Mouse (Mus musculus) midbrain, embryonic 12.5 days (tissue): ENCODE data around the gene Dock4. TPM values are rescaled to one million over a fixed set of nuclear protein-coding genes. Genes with fewer than 3 reads are reported as not detected.
A peak's percentile ranks its signal among the peaks of the same experiment; 100 is the strongest.

Source experiments
- ATAC-seq: fragments of 200-750 bp; cut with Nextera tagmentation; 2 replicates; pipeline ENCODE4 v1.8.0; 2017; ENCODE audit warnings: low read depth, moderate TSS enrichment, moderate library complexity; ENCODE audit not compliant: low FRiP score
- H3K27ac ChIP-seq: fragments of 300-500 bp; sonication (generic); replicated peaks from 2 replicates; pipeline ENCODE4 v1.5.1; 2016; ENCODE audit warnings: mild to moderate bottlenecking
- H3K27me3 ChIP-seq: fragments of 300-500 bp; sonication (generic); 2 replicates; pipeline ENCODE4 v1.6.1; 2016; ENCODE audit warnings: mild to moderate bottlenecking
- H3K36me3 ChIP-seq: fragments of 300-500 bp; sonication (generic); 2 replicates; pipeline ENCODE4 v1.6.1; 2016
- H3K4me1 ChIP-seq: fragments of 300-500 bp; sonication (generic); 2 replicates; pipeline ENCODE4 v1.6.1; 2016
- H3K4me2 ChIP-seq: fragments of 300-500 bp; sonication (generic); replicated peaks from 2 replicates; pipeline ENCODE4 v1.6.1; 2016; ENCODE audit warnings: mild to moderate bottlenecking, moderate library complexity
- H3K4me3 ChIP-seq: fragments of 300-500 bp; sonication (generic); 2 replicates; pipeline ENCODE4 v1.5.1; 2016; ENCODE audit warnings: mild to moderate bottlenecking
- H3K9ac ChIP-seq: fragments of 300-500 bp; sonication (generic); replicated peaks from 2 replicates; pipeline ENCODE4 v1.6.1; 2016; ENCODE audit warnings: mild to moderate bottlenecking, moderate library complexity
- H3K9me3 ChIP-seq: fragments of 300-500 bp; sonication (generic); 2 replicates; pipeline ENCODE4 v1.6.1; 2016; ENCODE audit warnings: mild to moderate bottlenecking
- WGBS: fragments of 180-500 bp; shearing (Covaris S2); methylation state at CpG from one replicate; pipeline ENCODE4 v1.1.7; 2016; 5-methylcytosine and 5-hydroxymethylcytosine counted together
- polyA plus RNA-seq: library from polyadenylated mRNA; unstranded; fragments of >200 nt; fragmentation: Nextera tagmentation; extraction: Ambion mirVana; gene quantifications from 2 replicates; pipeline ENCODE4 v1.2.1, GENCODE M21; 2016

The Dock4 gene
- polyA plus RNA-seq, 1 experiment from 2014 or later, result 34.2 TPM

DNA sequence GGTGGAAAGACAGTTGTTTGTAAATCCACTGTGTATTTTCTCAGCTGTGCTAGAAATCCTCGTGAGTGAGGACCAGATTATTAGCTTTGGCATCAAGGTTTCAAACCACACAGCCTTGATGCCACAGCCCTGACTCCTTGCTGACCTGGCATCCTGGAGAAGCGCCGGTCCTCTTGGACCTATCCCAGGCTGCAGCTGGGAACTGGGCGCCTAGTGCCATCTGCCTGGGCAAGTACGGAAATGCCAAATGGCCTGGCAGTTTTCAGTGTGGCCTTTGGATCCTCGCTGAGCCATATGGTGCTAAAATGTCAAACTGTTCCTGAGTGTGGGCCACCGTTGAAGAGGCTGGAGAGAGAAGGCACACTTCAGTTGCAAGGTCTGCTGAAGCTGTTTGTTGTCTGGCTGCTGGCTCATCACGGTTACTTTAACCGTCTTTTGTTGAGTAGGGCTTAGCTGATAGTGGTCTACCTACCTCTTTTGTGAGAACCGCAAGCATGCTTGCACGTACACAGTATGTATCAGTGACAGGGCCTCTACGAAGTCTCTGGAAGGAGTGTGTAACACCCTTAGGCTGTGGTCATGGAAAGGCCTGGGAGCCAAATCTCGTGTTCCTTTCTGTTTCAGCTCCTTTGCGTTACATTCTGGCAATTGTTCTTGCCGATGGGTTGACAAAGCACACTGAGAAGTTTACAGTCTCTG is 53.3 kb downstream of the Dock4 start:
- Histone ChIP-seq H3K4me2 (no peak overlapping the region), H3K9ac (no peak overlapping the region), H3K9me3 (no peaks in the 10 kb centered on the region), H3K27me3 (no peaks in the 10 kb centered on the region), H3K27ac (no peak overlapping the region), H3K36me3 (no peaks in the 10 kb centered on the region), H3K4me1 (peaks cover 7% of the 10 kb centered on the region; the same call in 1 of the 2 replicates), H3K4me3 (no peak overlapping the region)
- ATAC-seq, result no peak
- 66% methylated on average over 15 of the region's 15 CpGs for WGBS

DNA sequence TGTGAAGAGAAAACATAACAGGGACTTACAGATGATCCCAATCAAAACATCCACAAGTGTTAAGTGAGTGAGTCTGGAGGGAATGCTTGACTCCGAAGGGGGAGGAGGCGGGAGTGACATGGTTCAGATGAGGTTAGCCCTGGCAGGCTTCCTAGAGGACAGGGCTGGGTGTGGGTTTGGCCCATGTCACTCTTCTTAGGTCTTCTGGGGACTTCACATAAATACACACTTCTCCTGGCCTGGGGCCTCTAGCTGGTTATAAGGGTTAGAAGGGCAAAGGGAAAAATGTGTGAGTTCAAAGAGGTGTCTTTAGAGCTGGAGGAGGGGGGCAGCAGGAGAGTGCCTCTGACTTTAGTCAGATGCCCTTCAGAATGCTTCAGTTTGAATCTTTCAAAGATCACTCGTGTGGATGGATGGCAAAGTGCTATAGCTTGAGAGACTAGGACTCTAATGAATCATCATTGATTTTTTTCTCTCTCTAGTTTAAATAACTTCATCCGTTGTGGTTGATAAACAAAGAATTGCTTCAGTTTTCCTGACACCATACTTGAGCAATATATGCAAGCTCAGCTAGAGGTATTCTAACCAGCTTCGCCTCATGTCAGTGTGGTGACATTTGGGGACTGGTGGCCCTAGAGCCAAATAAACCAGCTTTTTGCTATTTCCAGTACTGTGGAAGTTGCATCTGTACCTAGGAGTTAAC is 54.0 kb downstream of the Dock4 start:
- Histone ChIP-seq H3K27ac (no peak overlapping the region), H3K36me3 (no peaks in the 10 kb centered on the region), H3K9me3 (no peaks in the 10 kb centered on the region), H3K4me3 (no peak overlapping the region), H3K9ac (no peak overlapping the region), H3K4me1 (peaks cover 7% of the 10 kb centered on the region; the same call in 1 of the 2 replicates), H3K4me2 (no peak overlapping the region), H3K27me3 (no peaks in the 10 kb centered on the region)
- 73% methylated on average over 5 of the region's 5 CpGs for WGBS
- no peak for ATAC-seq

DNA sequence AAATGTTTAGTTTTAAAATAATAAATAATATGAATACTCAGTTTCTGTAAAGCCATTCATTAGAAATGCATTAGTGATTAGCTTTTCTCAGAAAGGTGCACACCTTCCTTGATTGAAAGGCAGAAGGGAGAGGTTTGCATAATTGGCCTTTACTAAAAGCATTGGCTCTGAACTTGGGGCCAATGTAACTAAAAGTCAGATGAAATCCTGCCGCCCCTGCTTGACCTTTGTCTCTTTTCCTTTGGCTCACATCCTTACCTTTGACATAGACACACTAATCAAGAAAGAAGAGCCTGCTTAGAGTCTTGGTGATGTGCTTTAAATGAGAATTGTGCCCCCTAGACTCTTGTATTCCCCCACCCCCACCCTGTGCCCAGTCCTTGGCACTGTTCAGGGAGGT is 55.4 kb downstream of the Dock4 start:
- Histone ChIP-seq H3K4me3 (no peak overlapping the region), H3K4me2 (no peak overlapping the region), H3K27ac (no peak overlapping the region), H3K36me3 (no peaks in the 10 kb centered on the region), H3K9ac (no peak overlapping the region), H3K27me3 (no peaks in the 10 kb centered on the region), H3K4me1 (peaks cover 7% of the 10 kb centered on the region; the same call in 1 of the 2 replicates), H3K9me3 (no peaks in the 10 kb centered on the region)
- WGBS, result 85% methylated on average over 1 of the region's 1 CpGs
- no peak for ATAC-seq

DNA sequence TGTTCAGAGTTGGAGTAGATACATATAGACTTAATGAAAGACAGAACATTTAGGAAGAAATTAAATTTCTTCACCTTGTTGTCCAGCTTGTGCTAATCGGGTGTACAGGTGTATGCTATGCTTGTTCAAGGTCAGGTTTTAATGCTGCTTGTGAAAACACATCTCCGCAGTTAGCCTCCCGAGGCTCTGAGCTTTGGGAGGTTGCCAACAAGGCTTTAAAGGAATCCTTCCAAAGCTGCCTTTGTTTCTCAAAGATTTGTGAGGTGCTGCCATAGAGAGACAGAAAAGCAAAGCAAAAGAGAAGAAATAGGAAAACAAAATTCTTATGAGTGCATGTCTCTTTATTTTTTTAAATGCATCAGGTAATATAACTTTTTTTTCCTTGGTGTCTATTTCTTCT is 57.8 kb downstream of the Dock4 start:
- Histone ChIP-seq H3K4me1 (peaks cover 13% of the 10 kb centered on the region; the same call in 1 of the 2 replicates), H3K27ac (no peak overlapping the region), H3K36me3 (no peaks in the 10 kb centered on the region), H3K4me2 (no peak overlapping the region), H3K4me3 (no peak overlapping the region), H3K27me3 (peaks cover 6% of the 10 kb centered on the region; the same call in 1 of the 2 replicates), H3K9me3 (no peaks in the 10 kb centered on the region), H3K9ac (no peak overlapping the region)
- no peak for ATAC-seq
- 73% methylated on average over 3 of the region's 3 CpGs for whole genome bisulfite sequencing

DNA sequence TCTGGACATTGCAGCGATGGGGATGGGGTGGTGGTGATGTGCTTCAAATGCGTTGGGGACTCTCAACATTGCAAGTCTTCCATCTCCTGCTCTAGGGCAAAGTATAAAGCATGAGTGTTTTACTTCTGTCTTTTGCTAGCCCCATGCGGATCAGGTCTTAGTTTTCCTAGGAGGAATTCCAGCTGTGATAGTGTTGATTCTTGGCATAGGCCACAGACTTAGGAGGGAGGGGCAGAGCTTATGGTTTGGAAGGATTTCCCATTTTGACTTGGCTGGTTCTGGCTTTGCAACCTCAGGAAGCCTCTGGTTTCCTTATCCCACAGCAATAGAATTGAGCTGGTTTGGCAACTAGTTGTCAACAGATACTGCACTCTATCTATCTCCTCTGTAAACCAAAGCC is 58.9 kb downstream of the Dock4 start:
- Histone ChIP-seq H3K27ac (no peak overlapping the region), H3K27me3 (peaks cover 6% of the 10 kb centered on the region; the same call in 1 of the 2 replicates), H3K4me3 (no peak overlapping the region), H3K9me3 (no peaks in the 10 kb centered on the region), H3K9ac (no peak overlapping the region), H3K4me2 (no peak overlapping the region), H3K36me3 (no peaks in the 10 kb centered on the region), H3K4me1 (0 out of 2 replicates have a peak, but pooled peaks cover 8% of the 10 kb centered on the region)
- WGBS, result 82% methylated on average over 3 of the region's 3 CpGs
- no peak for ATAC-seq

DNA sequence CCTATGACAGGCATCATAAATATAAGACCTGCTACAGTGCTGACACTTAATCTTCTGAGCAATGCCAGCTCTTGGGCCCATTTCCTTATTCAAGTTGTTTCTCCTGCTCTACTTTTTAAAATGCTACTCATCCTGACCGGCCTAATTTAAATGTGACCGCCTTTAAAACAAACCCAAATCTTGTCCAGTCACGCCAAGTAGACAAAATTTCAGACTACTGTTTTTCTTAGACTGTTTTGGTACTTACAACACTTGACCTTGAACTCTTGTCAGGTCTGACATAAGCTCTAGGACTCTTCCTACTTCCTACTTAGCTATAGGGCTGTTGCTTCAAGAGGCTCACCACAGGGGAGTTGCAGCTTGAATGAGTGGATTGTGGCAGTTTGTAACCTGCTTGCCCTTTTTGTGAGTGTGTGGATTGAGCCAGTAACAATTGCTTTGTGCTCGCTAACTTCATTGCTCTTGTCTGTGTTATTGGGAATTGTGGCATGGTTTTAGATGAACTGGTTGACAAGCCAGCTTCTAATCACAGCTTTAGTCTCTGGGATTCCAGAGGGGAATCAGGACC is 62.2 kb downstream of the Dock4 start:
- Histone ChIP-seq H3K4me3 (no peak overlapping the region), H3K4me2 (no peak overlapping the region), H3K27me3 (peaks cover 6% of the 10 kb centered on the region; the same call in 1 of the 2 replicates), H3K9ac (no peak overlapping the region), H3K27ac (no peak overlapping the region), H3K4me1 (peaks cover 18% of the 10 kb centered on the region), H3K9me3 (no peaks in the 10 kb centered on the region), H3K36me3 (no peaks in the 10 kb centered on the region)
- 53% methylated on average over 4 of the region's 4 CpGs for WGBS
- no peak for ATAC-seq

DNA sequence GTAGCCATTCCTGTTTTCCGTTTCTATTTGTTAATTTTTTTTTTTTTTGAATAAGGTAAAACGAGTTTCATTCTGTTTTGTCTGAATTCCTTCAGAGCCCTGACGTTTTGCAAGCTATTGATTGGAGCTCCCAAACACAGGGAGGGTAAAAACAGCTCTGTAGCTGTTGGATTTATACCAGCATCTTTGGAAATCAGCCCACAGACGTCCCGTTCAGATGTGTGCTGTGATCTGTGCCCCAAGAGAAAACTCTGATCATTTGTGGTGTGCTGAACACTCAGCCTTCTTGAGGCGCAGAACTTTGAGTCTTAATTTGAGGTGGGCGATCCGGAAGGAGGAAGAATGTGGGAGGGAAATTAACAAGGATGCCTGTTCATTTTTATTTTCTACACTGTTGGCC is 62.7 kb downstream of the Dock4 start:
- no peak overlapping the region for H3K9ac ChIP-seq
- no peaks in the 10 kb centered on the region for H3K9me3 ChIP-seq
- no peak for ATAC-seq
- H3K36me3 ChIP-seq, result no peaks in the 10 kb centered on the region
- 44% methylated on average over 8 of the region's 8 CpGs for WGBS
- H3K4me3 ChIP-seq, result no peak overlapping the region
- no peak overlapping the region for H3K4me2 ChIP-seq
- H3K4me1 ChIP-seq, result peaks cover 21% of the 10 kb centered on the region
- H3K27ac ChIP-seq, result no peak overlapping the region
- H3K27me3 ChIP-seq, result peaks cover 6% of the 10 kb centered on the region; the same call in 1 of the 2 replicates

DNA sequence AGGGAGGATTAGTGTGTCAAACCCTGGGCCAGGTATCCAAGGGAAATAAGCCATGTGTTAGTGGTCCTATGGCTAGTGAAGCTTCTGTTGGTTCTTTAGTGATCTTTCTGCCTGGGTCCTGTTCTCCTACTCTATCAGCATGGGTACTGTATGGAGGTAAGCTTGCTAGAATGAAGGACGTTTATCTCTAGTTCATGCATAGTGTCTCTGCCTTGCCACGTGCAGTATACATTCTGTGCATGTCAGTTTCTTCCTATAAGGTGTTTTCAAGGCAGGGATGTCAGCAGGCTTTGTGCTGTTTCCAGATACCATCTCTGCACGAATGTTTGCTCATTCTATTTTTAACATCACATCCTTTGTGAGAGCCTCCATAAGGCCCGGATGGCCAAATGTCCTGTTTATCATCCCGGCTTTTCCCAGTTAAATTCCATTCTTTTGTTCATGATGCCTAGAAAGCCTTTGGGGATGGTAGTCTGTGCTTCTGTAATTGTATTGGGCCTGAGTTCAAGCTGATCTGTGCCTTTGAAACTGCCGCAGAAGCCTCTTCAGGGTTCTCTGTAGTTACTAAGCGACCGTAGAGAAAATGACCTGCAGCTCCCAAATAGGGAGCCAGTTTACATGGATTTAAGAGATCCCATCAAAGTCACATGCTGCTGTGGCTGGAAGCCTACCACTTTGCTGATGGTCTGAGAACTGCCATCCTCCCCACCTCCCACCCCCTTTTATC is 66.1 kb downstream of the Dock4 start:
- Histone ChIP-seq H3K4me2 (no peak overlapping the region), H3K27ac (peak overlapping the region; percentile 44), H3K4me3 (no peak overlapping the region), H3K36me3 (no peaks in the 10 kb centered on the region), H3K9ac (no peak overlapping the region), H3K4me1 (peaks cover 23% of the 10 kb centered on the region), H3K9me3 (no peaks in the 10 kb centered on the region), H3K27me3 (peaks cover 6% of the 10 kb centered on the region; the same call in 1 of the 2 replicates)
- ATAC-seq, result peak; percentile 65
- 35% methylated on average over 8 of the region's 8 CpGs for WGBS

DNA sequence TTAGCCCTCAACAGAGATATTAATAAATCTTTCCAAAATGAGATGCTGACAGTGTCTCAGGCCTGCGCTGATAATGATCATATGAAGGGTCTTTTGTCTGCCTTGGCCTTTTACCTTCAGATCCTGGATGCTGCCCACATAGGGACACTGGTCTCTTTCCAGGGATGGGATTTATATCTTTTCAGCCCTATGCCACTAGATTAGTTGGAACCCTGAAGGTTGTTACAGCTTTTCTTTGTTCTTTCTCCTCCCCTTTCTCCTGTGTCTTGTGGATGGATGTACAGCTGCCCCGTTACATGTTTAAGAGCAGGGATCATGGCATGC is 66.6 kb downstream of the Dock4 start:
- H3K4me2 ChIP-seq, result no peak overlapping the region
- peak overlapping the region; percentile 44 for H3K27ac ChIP-seq
- ATAC-seq, result peak; percentile 44
- no peak overlapping the region for H3K4me3 ChIP-seq
- 61% methylated on average over 2 of the region's 2 CpGs for WGBS
- H3K9me3 ChIP-seq, result no peaks in the 10 kb centered on the region
- H3K9ac ChIP-seq, result no peak overlapping the region
- H3K27me3 ChIP-seq, result peaks cover 2% of the 10 kb centered on the region; the same call in 1 of the 2 replicates
- H3K36me3 ChIP-seq, result no peaks in the 10 kb centered on the region
- peaks cover 23% of the 10 kb centered on the region for H3K4me1 ChIP-seq

DNA sequence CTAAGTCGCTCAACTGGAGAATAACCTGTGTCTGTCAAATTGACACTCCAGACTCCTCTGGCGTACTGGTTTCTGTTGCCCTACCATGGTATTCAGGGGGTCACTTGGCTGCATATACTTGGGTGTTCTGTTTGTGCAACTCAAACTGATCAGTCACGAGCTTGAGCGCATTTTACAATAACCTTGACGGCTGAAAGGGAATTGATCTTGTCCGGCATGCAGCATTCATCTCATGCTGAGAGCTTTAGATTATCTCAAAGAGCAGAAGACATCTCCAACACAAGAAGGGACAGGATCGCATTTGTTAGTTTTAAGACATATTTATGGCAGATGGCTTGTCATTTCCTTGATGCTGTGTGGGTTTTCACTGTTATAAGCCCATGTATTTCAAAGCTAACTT is 67.2 kb downstream of the Dock4 start:
- 30% methylated on average over 7 of the region's 7 CpGs for WGBS
- ATAC-seq, result no peak
- Histone ChIP-seq H3K4me1 (peaks cover 21% of the 10 kb centered on the region), H3K9ac (no peak overlapping the region), H3K27ac (0 out of 2 replicates have a peak overlapping the region, but pooled peaks have one; percentile 15), H3K4me3 (no peak overlapping the region), H3K27me3 (no peaks in the 10 kb centered on the region), H3K4me2 (no peak overlapping the region), H3K9me3 (no peaks in the 10 kb centered on the region), H3K36me3 (no peaks in the 10 kb centered on the region)

DNA sequence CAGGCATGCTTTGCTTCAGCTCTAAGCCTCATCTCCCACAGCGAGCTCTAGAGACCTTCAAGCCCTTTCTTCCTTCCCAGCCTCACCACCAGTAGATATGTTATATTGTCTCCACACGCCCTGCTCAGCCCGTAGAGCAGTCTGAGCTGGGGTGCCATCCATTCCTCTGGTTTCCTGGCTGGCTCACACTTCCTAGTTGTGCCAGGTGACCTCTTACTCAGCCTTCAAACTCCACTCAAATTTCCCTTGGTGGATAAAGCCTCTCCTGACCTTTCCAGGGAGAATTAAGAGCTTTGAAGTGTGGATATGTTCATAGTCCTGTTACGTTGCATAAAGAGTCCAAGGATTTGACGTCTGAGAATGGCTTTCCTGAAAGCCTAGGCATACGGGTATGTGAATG is 68.3 kb downstream of the Dock4 start:
- ATAC-seq, result no peak
- WGBS, result 73% methylated on average over 6 of the region's 6 CpGs
- no peaks in the 10 kb centered on the region for H3K9me3 ChIP-seq
- no peaks in the 10 kb centered on the region for H3K27me3 ChIP-seq
- no peaks in the 10 kb centered on the region for H3K36me3 ChIP-seq
- no peak overlapping the region for H3K4me2 ChIP-seq
- H3K4me3 ChIP-seq, result no peak overlapping the region
- peaks cover 16% of the 10 kb centered on the region for H3K4me1 ChIP-seq
- H3K27ac ChIP-seq, result no peak overlapping the region
- H3K9ac ChIP-seq, result no peak overlapping the region

DNA sequence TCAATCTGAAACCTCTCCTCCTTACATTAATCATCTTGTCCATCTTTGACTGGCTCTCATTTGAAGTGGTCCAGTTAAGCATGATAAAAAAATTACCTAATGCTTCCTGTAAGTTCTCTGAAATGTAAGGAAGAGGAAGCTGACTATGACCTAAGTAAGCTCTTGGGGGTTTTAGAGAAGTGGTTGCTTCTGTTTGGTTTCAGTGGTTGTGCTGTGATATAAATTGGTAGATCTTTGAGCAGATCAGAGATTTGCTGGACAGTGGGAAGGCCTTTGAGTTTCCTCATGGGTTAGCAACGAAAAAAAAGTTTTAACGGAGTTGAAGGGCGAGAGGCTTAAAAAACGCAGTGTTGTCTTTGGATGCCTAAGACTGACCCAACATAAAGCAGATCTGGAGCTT is 76.7 kb downstream of the Dock4 start:
- no peaks in the 10 kb centered on the region for H3K36me3 ChIP-seq
- 93% methylated on average over 4 of the region's 4 CpGs for WGBS
- H3K9ac ChIP-seq, result no peak overlapping the region
- no peaks in the 10 kb centered on the region for H3K27me3 ChIP-seq
- H3K9me3 ChIP-seq, result no peaks in the 10 kb centered on the region
- no peak for ATAC-seq
- no peak overlapping the region for H3K27ac ChIP-seq
- H3K4me1 ChIP-seq, result no peaks in the 10 kb centered on the region
- H3K4me3 ChIP-seq, result no peak overlapping the region
- H3K4me2 ChIP-seq, result no peak overlapping the region
